Mouse (Mus musculus): ENCODE results near the gene Jpt1. TPM values are rescaled to one million over a fixed set of nuclear protein-coding genes. Genes with fewer than 3 reads are reported as not detected.
"Not testable (repeated sequence)": the region's sequence is repeated elsewhere in the genome, so short reads cannot be mapped to it uniquely, and the experiment has no call there.

The Jpt1 gene
- polyA plus RNA-seq, 1 experiment from 2014 or later = 496 TPM

- 78% methylated on average over 6 of the region's 6 CpGs for WGBS
- no peak for ATAC-seq
- H3K36me3 ChIP-seq (ENCODE audit: control insufficient read depth, insufficient read depth, low read length) = no peaks in the 10 kb centered on the region
Measured at GRCm38 (mm10) chr11:115481553-115482259, 32.5 kb downstream of the Jpt1 start.

GRCm38 (mm10) chr11:115478296-115478938 is 35.8 kb downstream of the Jpt1 start:
- no peak for ATAC-seq
- H3K4me2 ChIP-seq (ENCODE audit: low read depth, low read length) = no peak overlapping the region
- no peak overlapping the region for H3K4me3 ChIP-seq (ENCODE audit: low read length)
- no peaks in the 10 kb centered on the region for H3K36me3 ChIP-seq (ENCODE audit: control insufficient read depth, insufficient read depth, low read length)
- no peaks in the 10 kb centered on the region for H3K27me3 ChIP-seq (replicated peaks; ENCODE audit: control insufficient read depth, insufficient read depth, low read length)
- H3K4me1 ChIP-seq (ENCODE audit: control insufficient read depth, insufficient read depth, low read length) = peaks cover 24% of the 10 kb centered on the region
- no peak overlapping the region for H3K9ac ChIP-seq (ENCODE audit: low read depth, low read length)
- no peak overlapping the region for H3K27ac ChIP-seq (ENCODE audit: low read length)
- WGBS = 84% methylated on average over 9 of the region's 9 CpGs
- H3K9me3 ChIP-seq (ENCODE audit: control insufficient read depth, low read length) = no peaks in the 10 kb centered on the region

More at GRCm38 (mm10) chr11:115481553-115482259, 32.5 kb downstream of the Jpt1 start:
- Histone ChIP-seq H3K4me3 (ENCODE audit: low read length) (no peak overlapping the region), H3K27me3 (replicated peaks; ENCODE audit: control insufficient read depth, insufficient read depth, low read length) (no peaks in the 10 kb centered on the region), H3K4me2 (ENCODE audit: low read depth, low read length) (no peak overlapping the region), H3K4me1 (ENCODE audit: control insufficient read depth, insufficient read depth, low read length) (peaks cover 5% of the 10 kb centered on the region; the same call in 1 of the 2 replicates), H3K9ac (ENCODE audit: low read depth, low read length) (no peak overlapping the region), H3K27ac (ENCODE audit: low read length) (no peak overlapping the region), H3K9me3 (ENCODE audit: control insufficient read depth, low read length) (no peaks in the 10 kb centered on the region)

DNA sequence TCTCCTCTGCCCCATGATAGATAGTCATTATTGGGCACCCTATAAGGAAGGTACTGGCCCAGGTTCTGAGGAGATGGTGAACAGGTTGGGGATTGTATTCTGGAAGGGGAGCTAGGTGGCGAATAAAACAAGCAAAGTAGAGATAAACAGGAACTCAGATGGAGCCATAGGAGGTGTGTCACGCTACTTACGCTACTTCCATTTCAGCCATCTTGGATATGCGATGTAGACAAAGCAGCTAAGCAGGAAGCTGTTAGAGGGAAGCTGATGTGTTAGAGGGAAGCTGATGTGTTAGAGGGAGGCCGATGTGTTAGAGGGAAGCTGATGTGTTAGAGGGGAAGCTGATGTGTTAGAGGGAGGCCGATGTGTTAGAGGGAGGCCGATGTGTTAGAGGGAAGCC is 36.8 kb downstream of the Jpt1 start:
- 80% methylated on average over 7 of the region's 7 CpGs for WGBS
- H3K27ac ChIP-seq (ENCODE audit: low read length); H3K27me3 ChIP-seq (replicated peaks; ENCODE audit: control insufficient read depth, insufficient read depth, low read length); H3K4me2 ChIP-seq (ENCODE audit: low read depth, low read length); H3K9me3 ChIP-seq (ENCODE audit: control insufficient read depth, low read length); H3K4me3 ChIP-seq (ENCODE audit: low read length); H3K36me3 ChIP-seq (ENCODE audit: control insufficient read depth, insufficient read depth, low read length); ATAC-seq: not testable (repeated sequence)
- Histone ChIP-seq H3K9ac (ENCODE audit: low read depth, low read length) (0 out of 2 replicates have a peak overlapping the region, but pooled peaks have one; percentile 7), H3K4me1 (ENCODE audit: control insufficient read depth, insufficient read depth, low read length) (peaks cover 24% of the 10 kb centered on the region)

DNA sequence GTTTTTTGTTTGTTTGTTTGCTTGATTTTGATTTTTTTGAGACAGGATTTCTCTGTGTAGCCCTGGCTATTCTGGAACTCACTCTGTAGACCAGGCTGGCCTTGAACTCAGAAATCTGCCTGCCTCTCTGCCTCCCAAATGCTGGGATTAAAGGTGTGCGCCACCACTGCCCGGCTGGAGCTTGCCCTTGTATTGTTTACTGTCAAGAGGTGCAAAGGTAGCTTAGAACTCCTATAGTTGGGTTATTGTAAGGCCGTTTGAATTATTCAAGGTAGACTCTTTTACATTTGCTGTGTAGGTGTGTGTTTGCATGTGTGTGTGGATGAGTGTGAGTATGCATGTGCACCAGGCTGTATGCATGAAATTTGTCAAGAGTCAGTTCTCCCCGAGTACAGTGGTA is 37.6 kb downstream of the Jpt1 start:
- not testable (repeated sequence) for ATAC-seq; H3K9me3 ChIP-seq (ENCODE audit: control insufficient read depth, low read length); H3K27ac ChIP-seq (ENCODE audit: low read length); H3K36me3 ChIP-seq (ENCODE audit: control insufficient read depth, insufficient read depth, low read length); H3K27me3 ChIP-seq (replicated peaks; ENCODE audit: control insufficient read depth, insufficient read depth, low read length); H3K4me3 ChIP-seq (ENCODE audit: low read length)
- peak overlapping the region; percentile 7; the same call in 1 of the 2 replicates for H3K9ac ChIP-seq (ENCODE audit: low read depth, low read length)
- H3K4me1 ChIP-seq (ENCODE audit: control insufficient read depth, insufficient read depth, low read length) = peaks cover 24% of the 10 kb centered on the region
- WGBS = 75% methylated on average over 4 of the region's 4 CpGs
- peak overlapping the region; percentile 76 for H3K4me2 ChIP-seq (ENCODE audit: low read depth, low read length)

- no peak overlapping the region for H3K27ac ChIP-seq (ENCODE audit: low read length)
- peak overlapping the region; percentile 77 for H3K9ac ChIP-seq (ENCODE audit: low read depth, low read length)
- H3K4me2 ChIP-seq (ENCODE audit: low read depth, low read length) = peak overlapping the region; percentile 76
- H3K27me3 ChIP-seq (replicated peaks; ENCODE audit: control insufficient read depth, insufficient read depth, low read length) = no peaks in the 10 kb centered on the region
- peak; percentile 36 for ATAC-seq
- H3K9me3 ChIP-seq (ENCODE audit: control insufficient read depth, low read length) = no peaks in the 10 kb centered on the region
- peak overlapping the region; percentile 69 for H3K4me3 ChIP-seq (ENCODE audit: low read length)
- H3K36me3 ChIP-seq (ENCODE audit: control insufficient read depth, insufficient read depth, low read length) = no peaks in the 10 kb centered on the region
- 3% methylated on average over 28 of the region's 28 CpGs for WGBS
- peaks cover 24% of the 10 kb centered on the region for H3K4me1 ChIP-seq (ENCODE audit: control insufficient read depth, insufficient read depth, low read length)
Measured at GRCm38 (mm10) chr11:115475758-115476237, 38.4 kb downstream of the Jpt1 start.

DNA sequence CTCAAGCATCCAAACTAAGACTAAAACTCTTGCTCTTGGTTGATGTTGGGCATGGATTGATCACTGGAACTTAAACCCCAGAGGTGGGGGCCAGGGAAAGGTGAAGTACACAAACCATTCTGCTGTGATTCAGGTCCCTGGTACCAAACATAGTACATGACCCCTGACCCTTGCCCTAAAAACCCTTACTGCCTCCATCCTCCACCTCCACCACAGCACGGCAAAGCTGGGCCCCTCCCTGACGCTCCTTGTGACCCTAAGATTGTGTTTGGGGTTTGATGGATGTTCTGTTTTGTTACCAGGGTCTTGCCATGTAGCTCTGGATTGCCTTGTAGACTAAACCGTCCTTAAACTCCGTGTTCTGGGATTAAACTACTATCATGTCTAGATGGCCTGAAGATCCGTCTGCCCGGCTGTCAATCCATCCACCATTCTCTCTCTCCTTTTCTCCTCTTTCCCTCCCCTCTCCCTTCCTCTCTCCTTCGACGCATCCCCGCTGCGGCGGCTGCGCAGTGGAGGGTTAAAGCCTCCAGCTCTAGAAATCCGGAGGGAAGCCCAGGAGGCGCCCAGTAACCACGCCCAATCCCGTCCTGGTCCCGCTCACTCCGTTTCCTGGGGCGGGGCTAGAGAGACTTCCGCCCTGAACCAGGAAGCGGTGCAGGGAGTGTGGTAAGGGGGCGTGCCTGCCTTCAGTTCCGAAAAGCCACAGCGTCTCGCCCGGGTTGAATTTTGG is 39.0 kb downstream of the Jpt1 start, which contains the start of gene Armc7:
Armc7 (plus strand) TSS at position 643 of the 733 bp plus-strand sequence.
- Histone ChIP-seq H3K9me3 (ENCODE audit: control insufficient read depth, low read length) (no peaks in the 10 kb centered on the region; the same call in 1 of the 2 replicates), H3K27me3 (replicated peaks; ENCODE audit: control insufficient read depth, insufficient read depth, low read length) (no peaks in the 10 kb centered on the region), H3K27ac (ENCODE audit: low read length) (peak within 1 kb of the TSS; percentile 65), H3K9ac (ENCODE audit: low read depth, low read length) (peak within 1 kb of the TSS; percentile 77), H3K4me3 (ENCODE audit: low read length) (peak within 1 kb of the TSS; percentile 69), H3K36me3 (ENCODE audit: control insufficient read depth, insufficient read depth, low read length) (no peaks in the 10 kb centered on the region), H3K4me2 (ENCODE audit: low read depth, low read length) (peak within 1 kb of the TSS; percentile 76), H3K4me1 (ENCODE audit: control insufficient read depth, insufficient read depth, low read length) (peaks cover 24% of the 10 kb centered on the region)
- peak; percentile 97 for ATAC-seq
- under 1% methylated on average over 26 of the region's 26 CpGs for WGBS

- no peaks in the 10 kb centered on the region; the same call in 1 of the 2 replicates for H3K9me3 ChIP-seq (ENCODE audit: control insufficient read depth, low read length)
- no peaks in the 10 kb centered on the region; the same call in 1 of the 2 replicates for H3K36me3 ChIP-seq (ENCODE audit: control insufficient read depth, insufficient read depth, low read length)
- peak overlapping the region; percentile 23; the same call in 1 of the 2 replicates for H3K4me2 ChIP-seq (ENCODE audit: low read depth, low read length)
- 14% methylated on average over 15 of the region's 15 CpGs for WGBS
- H3K4me1 ChIP-seq (ENCODE audit: control insufficient read depth, insufficient read depth, low read length) = peaks cover 24% of the 10 kb centered on the region
- ATAC-seq = peak; percentile 63
- H3K27ac ChIP-seq (ENCODE audit: low read length) = peak overlapping the region; percentile 57; the same call in 1 of the 2 replicates
- no peak overlapping the region for H3K4me3 ChIP-seq (ENCODE audit: low read length)
- no peak overlapping the region for H3K9ac ChIP-seq (ENCODE audit: low read depth, low read length)
- H3K27me3 ChIP-seq (replicated peaks; ENCODE audit: control insufficient read depth, insufficient read depth, low read length) = no peaks in the 10 kb centered on the region
Measured at GRCm38 (mm10) chr11:115473626-115474275, 40.4 kb downstream of the Jpt1 start.

GRCm38 (mm10) chr11:115472183-115472582 is 42.0 kb downstream of the Jpt1 start:
- Histone ChIP-seq H3K4me2 (ENCODE audit: low read depth, low read length) (no peak overlapping the region), H3K36me3 (ENCODE audit: control insufficient read depth, insufficient read depth, low read length) (no peaks in the 10 kb centered on the region; the same call in 1 of the 2 replicates), H3K27me3 (replicated peaks; ENCODE audit: control insufficient read depth, insufficient read depth, low read length) (no peaks in the 10 kb centered on the region), H3K4me1 (ENCODE audit: control insufficient read depth, insufficient read depth, low read length) (peaks cover 23% of the 10 kb centered on the region), H3K27ac (ENCODE audit: low read length) (no peak overlapping the region), H3K9ac (ENCODE audit: low read depth, low read length) (no peak overlapping the region), H3K4me3 (ENCODE audit: low read length) (no peak overlapping the region), H3K9me3 (ENCODE audit: control insufficient read depth, low read length) (no peaks in the 10 kb centered on the region; the same call in 1 of the 2 replicates)
- no peak for ATAC-seq
- WGBS = 86% methylated on average over 7 of the region's 7 CpGs

Data from intestine, embryonic 16.5 days (tissue).